Mouse (Mus musculus): ENCODE data around the gene Syt1. TPM values are rescaled to one million over a fixed set of nuclear protein-coding genes. Genes with fewer than 3 reads are reported as not detected.

Gene Syt1
- polyA plus RNA-seq, 1 experiment from 2014 or later: 0.33 TPM

DNA sequence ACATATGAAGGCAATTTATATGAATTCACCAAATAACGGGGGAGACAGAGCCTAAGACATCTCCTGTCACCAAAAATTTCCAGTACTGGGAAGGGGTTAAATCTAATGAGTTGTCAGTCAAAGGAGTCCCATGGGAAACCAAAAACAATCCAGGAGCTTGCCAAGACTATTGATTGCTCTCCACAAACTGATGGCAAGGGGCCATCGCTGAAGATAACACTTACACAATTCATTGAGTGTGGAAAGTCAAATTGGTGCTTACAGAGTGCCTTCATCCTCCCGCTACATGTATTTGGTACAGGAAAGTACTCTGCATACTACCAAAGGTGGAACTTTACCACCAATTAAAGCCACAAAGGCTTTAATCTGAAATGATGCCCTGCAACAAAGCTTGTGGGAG, 305.1 kb downstream of the Syt1 start:
- 89% methylated on average over 3 of the region's 3 CpGs for WGBS
- Histone ChIP-seq H3K4me1 (replicated peaks; ENCODE audit: insufficient read depth, low read length) (no peaks in the 10 kb centered on the region), H3K9me3 (replicated peaks; ENCODE audit: low read length) (no peaks in the 10 kb centered on the region), H3K9ac (ENCODE audit: low read depth, low read length) (no peak overlapping the region), H3K4me2 (ENCODE audit: low read length) (no peak overlapping the region), H3K27me3 (ENCODE audit: insufficient read depth, low read length) (no peaks in the 10 kb centered on the region), H3K27ac (no peak overlapping the region), H3K36me3 (ENCODE audit: insufficient read depth, low read length) (no peaks in the 10 kb centered on the region), H3K4me3 (replicated peaks; ENCODE audit: low read depth, low read length) (no peak overlapping the region)
- TF ChIP-seq CTCF (IDR thresholded peaks at IDR 0.05; ENCODE audit: low read depth): no peak
- DNase-seq (ENCODE audit: low spot score) (no peak), ATAC-seq (replicated peaks; ENCODE audit: low FRiP score, low read depth) (no peak)

DNA sequence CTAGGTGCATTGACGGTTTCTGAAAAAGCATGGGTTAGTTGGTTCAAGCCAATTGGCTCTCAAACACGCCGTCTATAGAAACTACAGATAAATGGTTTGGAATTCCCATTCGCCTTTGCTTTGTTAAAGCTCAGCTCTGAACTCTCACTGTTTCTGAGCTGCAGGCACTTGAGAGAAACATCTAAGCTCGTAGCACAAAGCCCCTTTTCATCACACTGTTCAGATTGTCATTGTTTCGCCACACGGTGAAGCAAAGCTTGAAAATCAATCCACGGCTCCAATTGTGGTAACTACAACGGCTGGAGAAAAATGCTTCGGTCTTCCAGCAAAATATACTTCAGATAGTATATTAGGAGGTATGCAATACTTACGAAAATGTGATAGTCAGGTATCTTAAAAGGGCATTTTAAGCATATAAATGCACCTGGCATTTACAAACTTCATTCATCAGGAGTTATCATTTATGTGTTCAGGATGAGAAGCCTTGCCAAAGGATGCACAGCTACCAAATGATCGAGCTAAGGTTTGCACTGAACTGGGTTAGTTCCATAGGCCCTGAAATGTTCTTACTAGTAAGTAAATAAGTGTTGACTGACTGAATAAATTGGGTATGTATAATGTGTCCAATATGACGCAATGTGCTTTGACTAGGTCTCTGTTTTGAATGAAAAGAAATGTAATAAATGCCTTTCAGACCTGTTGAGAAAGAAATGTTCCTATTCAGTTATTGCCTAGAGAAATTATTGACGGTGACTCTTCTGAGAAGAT, 309.2 kb downstream of the Syt1 start:
- 90% methylated on average over 14 of the region's 14 CpGs for WGBS
- no peak overlapping the region for H3K27ac ChIP-seq
- no peaks in the 10 kb centered on the region for H3K4me1 ChIP-seq (replicated peaks; ENCODE audit: insufficient read depth, low read length)
- H3K9ac ChIP-seq (ENCODE audit: low read depth, low read length): no peak overlapping the region
- no peaks in the 10 kb centered on the region for H3K9me3 ChIP-seq (replicated peaks; ENCODE audit: low read length)
- DNase-seq (ENCODE audit: low spot score): no peak
- H3K4me2 ChIP-seq (ENCODE audit: low read length): no peak overlapping the region
- no peak for TF ChIP-seq CTCF (IDR thresholded peaks at IDR 0.05; ENCODE audit: low read depth)
- H3K36me3 ChIP-seq (ENCODE audit: insufficient read depth, low read length): no peaks in the 10 kb centered on the region
- no peaks in the 10 kb centered on the region for H3K27me3 ChIP-seq (ENCODE audit: insufficient read depth, low read length)
- no peak for ATAC-seq (replicated peaks; ENCODE audit: low FRiP score, low read depth)
- H3K4me3 ChIP-seq (replicated peaks; ENCODE audit: low read depth, low read length): no peak overlapping the region

DNA sequence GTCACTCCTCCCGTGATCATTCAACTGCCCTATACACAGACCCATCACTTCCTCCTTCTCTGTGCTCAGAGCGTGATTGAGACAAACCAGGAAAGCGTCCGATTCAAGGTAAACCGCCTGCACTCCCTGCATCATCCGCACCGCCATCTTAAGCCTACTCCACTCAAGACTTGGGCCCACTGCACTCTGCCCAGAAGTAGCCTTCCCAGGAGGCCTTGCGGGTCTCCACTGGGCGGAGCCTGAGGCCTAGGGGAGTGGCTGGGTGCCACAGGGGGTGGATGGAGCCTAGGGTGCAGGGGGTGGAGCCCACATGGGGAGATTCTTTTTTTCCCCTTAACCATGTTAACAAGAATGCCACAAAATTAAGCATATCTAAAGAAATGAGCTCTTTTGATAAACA, 310.8 kb downstream of the Syt1 start, which contains the start of gene Gm5136:
TSS of gene Gm5136 (minus strand) at position 215 of the 400 bp plus-strand sequence.
- WGBS: 96% methylated on average over 9 of the region's 9 CpGs
- Histone ChIP-seq H3K4me1 (replicated peaks; ENCODE audit: insufficient read depth, low read length) (no peaks in the 10 kb centered on the region), H3K27ac (no peak within 1 kb of the TSS), H3K4me2 (ENCODE audit: low read length) (no peak within 1 kb of the TSS), H3K9ac (ENCODE audit: low read depth, low read length) (no peak within 1 kb of the TSS), H3K9me3 (replicated peaks; ENCODE audit: low read length) (no peaks in the 10 kb centered on the region), H3K4me3 (replicated peaks; ENCODE audit: low read depth, low read length) (no peak within 1 kb of the TSS), H3K36me3 (ENCODE audit: insufficient read depth, low read length) (no peaks in the 10 kb centered on the region), H3K27me3 (ENCODE audit: insufficient read depth, low read length) (no peaks in the 10 kb centered on the region)
- ATAC-seq (replicated peaks; ENCODE audit: low FRiP score, low read depth): no peak
- DNase-seq (ENCODE audit: low spot score): no peak
- no peak for TF ChIP-seq CTCF (IDR thresholded peaks at IDR 0.05; ENCODE audit: low read depth)

DNA sequence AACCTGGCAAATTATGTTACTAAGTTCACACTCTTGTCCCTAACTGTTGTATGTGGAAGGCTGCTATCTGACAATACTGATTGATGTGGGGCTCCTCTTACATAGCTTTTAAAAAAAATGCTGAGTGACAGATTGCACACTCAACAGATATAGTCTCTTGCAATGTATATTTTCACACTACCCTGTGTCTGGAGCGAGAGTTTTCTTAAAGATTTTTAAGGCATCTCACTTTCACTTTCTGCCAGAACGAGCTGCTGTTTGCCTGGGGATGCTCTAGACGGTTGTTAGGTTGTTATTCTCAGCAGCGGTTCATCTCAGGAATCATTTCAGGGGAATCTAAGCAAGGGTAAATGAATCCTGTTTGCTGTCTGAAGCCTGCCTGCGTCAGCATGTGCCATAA, 313.7 kb downstream of the Syt1 start:
- Histone ChIP-seq H3K4me1 (replicated peaks; ENCODE audit: insufficient read depth, low read length) (no peaks in the 10 kb centered on the region), H3K4me3 (replicated peaks; ENCODE audit: low read depth, low read length) (no peak overlapping the region), H3K27ac (no peak overlapping the region), H3K9me3 (replicated peaks; ENCODE audit: low read length) (no peaks in the 10 kb centered on the region), H3K36me3 (ENCODE audit: insufficient read depth, low read length) (no peaks in the 10 kb centered on the region), H3K27me3 (ENCODE audit: insufficient read depth, low read length) (no peaks in the 10 kb centered on the region), H3K9ac (ENCODE audit: low read depth, low read length) (no peak overlapping the region), H3K4me2 (ENCODE audit: low read length) (no peak overlapping the region)
- 60% methylated on average over 5 of the region's 5 CpGs for WGBS
- ATAC-seq (replicated peaks; ENCODE audit: low FRiP score, low read depth) (no peak), DNase-seq (ENCODE audit: low spot score) (no peak)
- TF ChIP-seq CTCF (IDR thresholded peaks at IDR 0.05; ENCODE audit: low read depth): no peak

GRCm38 (mm10) chr10:108690954-108691353, 319.8 kb downstream of the Syt1 start:
- WGBS: 70% methylated on average over 9 of the region's 9 CpGs
- Histone ChIP-seq H3K4me1 (replicated peaks; ENCODE audit: insufficient read depth, low read length) (no peaks in the 10 kb centered on the region), H3K36me3 (ENCODE audit: insufficient read depth, low read length) (no peaks in the 10 kb centered on the region), H3K27ac (no peak overlapping the region), H3K9me3 (replicated peaks; ENCODE audit: low read length) (no peaks in the 10 kb centered on the region), H3K4me2 (ENCODE audit: low read length) (no peak overlapping the region), H3K27me3 (ENCODE audit: insufficient read depth, low read length) (no peaks in the 10 kb centered on the region), H3K9ac (ENCODE audit: low read depth, low read length) (no peak overlapping the region), H3K4me3 (replicated peaks; ENCODE audit: low read depth, low read length) (no peak overlapping the region)
- ATAC-seq (replicated peaks; ENCODE audit: low FRiP score, low read depth) (no peak), DNase-seq (ENCODE audit: low spot score) (no peak)
- TF ChIP-seq CTCF (IDR thresholded peaks at IDR 0.05; ENCODE audit: low read depth): no peak

DNA sequence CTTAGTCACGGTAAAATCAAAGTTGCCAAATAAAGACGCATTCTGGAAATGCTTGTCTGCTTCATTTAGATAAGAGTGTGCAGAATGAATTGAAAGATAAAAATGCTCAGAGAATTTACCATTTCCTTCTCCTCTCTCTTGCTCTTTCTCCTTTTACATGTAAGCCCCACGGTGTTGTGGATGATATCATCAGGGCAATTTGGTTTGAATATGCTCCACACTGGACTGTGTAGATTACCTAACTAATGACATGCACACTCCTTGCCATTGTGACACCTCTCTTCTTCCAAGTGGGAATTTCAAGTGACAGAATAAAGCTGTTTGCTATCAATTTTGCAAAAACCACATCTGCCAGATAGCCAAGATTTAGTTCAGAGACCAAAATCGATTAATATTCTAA, 324.1 kb downstream of the Syt1 start:
- TF ChIP-seq CTCF (IDR thresholded peaks at IDR 0.05; ENCODE audit: low read depth): no peak
- no peak overlapping the region for H3K27ac ChIP-seq
- ATAC-seq (replicated peaks; ENCODE audit: low FRiP score, low read depth): no peak
- no peak overlapping the region for H3K4me3 ChIP-seq (replicated peaks; ENCODE audit: low read depth, low read length)
- no peaks in the 10 kb centered on the region for H3K4me1 ChIP-seq (replicated peaks; ENCODE audit: insufficient read depth, low read length)
- WGBS: 67% methylated on average over 4 of the region's 4 CpGs
- no peak overlapping the region for H3K4me2 ChIP-seq (ENCODE audit: low read length)
- H3K9ac ChIP-seq (ENCODE audit: low read depth, low read length): no peak overlapping the region
- H3K36me3 ChIP-seq (ENCODE audit: insufficient read depth, low read length): no peaks in the 10 kb centered on the region
- DNase-seq (ENCODE audit: low spot score): no peak
- no peaks in the 10 kb centered on the region for H3K27me3 ChIP-seq (ENCODE audit: insufficient read depth, low read length)
- no peaks in the 10 kb centered on the region for H3K9me3 ChIP-seq (replicated peaks; ENCODE audit: low read length)

All from kidney, postnatal 0 days (tissue).